Mouse (Mus musculus) heart, postnatal 14 days (tissue): ENCODE results near the gene Eif1ad. TPM values are rescaled to one million over a fixed set of nuclear protein-coding genes. Genes with fewer than 3 reads are reported as not detected.
"Not testable (repeated sequence)": the region's sequence is repeated elsewhere in the genome, so short reads cannot be mapped to it uniquely, and the experiment has no call there.

Experiments used
- DNase-seq, 2 experiments: peaks; one replicate each; pipeline ENCODE4 v3.0.0; 2021 to 2022
- intact Hi-C: fragments of 180-260 bp; cut with DNase I; formaldehyde crosslinking; loops from one replicate; pipeline ENCODE4 v1.15.1; 2025
- long read RNA-seq, 2 experiments: library from polyadenylated mRNA; stranded (forward); transcript quantifications; one replicate each; pipeline ENCODE4 v2.0.0; 2021
- total RNA-seq, 2 experiments: library from RNA; stranded (reverse); gene quantifications; 2 replicates each; pipeline ENCODE4 v1.2.3; 2021

Gene Eif1ad
- 10 to 100 TPM; 21.5 to 22.6 TPM for total RNA-seq
- long read RNA-seq, experiment 1, transcript Eif1ad-201 (6 exons, 2,556 nt) = major isoform, 49 of 56 reads
- long read RNA-seq, experiment 1, partial matches to known transcripts = 3 of 56 reads
- long read RNA-seq, experiment 1, other reads (novel, unspliced or antisense) = 4 of 56 reads
- long read RNA-seq, experiment 2, transcript Eif1ad-201 (6 exons, 2,556 nt) = major isoform, 28 of 30 reads
- long read RNA-seq, experiment 2, partial matches to known transcripts = 1 of 30 reads
- long read RNA-seq, experiment 2, other reads (novel, unspliced or antisense) = 1 of 30 reads

- intact Hi-C loops = loop anchor here (1.0 to 2.0 kb wide), 2 partner anchors 22 to 62 kb away; partner anchors contain the start of gene Sart1
- DNase-seq = peak; percentile 91 to 94
Observed at GRCm38 (mm10) chr19:5366175-5367052, at the start of gene Eif1ad. Gene Eif1ad, plus strand, starts transcription at chr19:5366741.

GRCm38 (mm10) chr19:5323801-5324200 is 42.7 kb upstream of the Eif1ad start:
- DNase-seq = no peak
- intact Hi-C loops = no loop called here

GRCm38 (mm10) chr19:5327970-5328369 is 38.6 kb upstream of the Eif1ad start:
- intact Hi-C loops = no loop called here

GRCm38 (mm10) chr19:5334741-5335140 is 31.8 kb upstream of the Eif1ad start:
- no peak for DNase-seq
- intact Hi-C loops = no loop called here

More at GRCm38 (mm10) chr19:5327970-5328369, 38.6 kb upstream of the Eif1ad start:
- DNase-seq = no peak

GRCm38 (mm10) chr19:5335441-5335840 is 31.1 kb upstream of the Eif1ad start, which contains the start of gene Catsper1:
Gene Catsper1, plus strand, starts transcription at chr19:5335741.
- intact Hi-C loops = no loop called here

GRCm38 (mm10) chr19:5337975-5338374 is 28.6 kb upstream of the Eif1ad start:
- DNase-seq = peak; percentile 76 to 88
- intact Hi-C loops = no loop called here

More at GRCm38 (mm10) chr19:5335441-5335840, 31.1 kb upstream of the Eif1ad start, which contains the start of gene Catsper1:
- no peak for DNase-seq

- intact Hi-C loops = no loop called here
- DNase-seq = peak in 1 of 2 experiments; percentile 34
Observed at GRCm38 (mm10) chr19:5341360-5341759, 25.2 kb upstream of the Eif1ad start.

- DNase-seq = peak; percentile 49 to 61
- intact Hi-C loops = loop anchor here (5.0 kb wide), 2 partner anchors 43 to 148 kb away; no protein-coding TSS in a partner anchor
Observed at GRCm38 (mm10) chr19:5345297-5346131, 21.0 kb upstream of the Eif1ad start.

GRCm38 (mm10) chr19:5348064-5348463 is 18.5 kb upstream of the Eif1ad start:
- intact Hi-C loops = loop anchor here (5.0 kb wide), 2 partner anchors 46 to 151 kb away; no protein-coding TSS in a partner anchor
- no peak for DNase-seq

GRCm38 (mm10) chr19:5348526-5349501 is 17.7 kb upstream of the Eif1ad start:
- intact Hi-C loops = loop anchor here (5.0 kb wide), 2 partner anchors 47 to 152 kb away; no protein-coding TSS in a partner anchor
- DNase-seq = peak; percentile 17 to 26

- not testable (repeated sequence) for DNase-seq
- intact Hi-C loops = loop anchor here (5.0 kb wide), 2 partner anchors 47 to 152 kb away; no protein-coding TSS in a partner anchor
Observed at GRCm38 (mm10) chr19:5349502-5349873, 17.1 kb upstream of the Eif1ad start, which contains the start of gene Cst6. Gene Cst6, minus strand, starts transcription at chr19:5349574.

- intact Hi-C loops = no loop called here
- DNase-seq = no peak
Observed at GRCm38 (mm10) chr19:5353609-5354008, 12.9 kb upstream of the Eif1ad start.

- intact Hi-C loops = no loop called here
- no peak for DNase-seq
Observed at GRCm38 (mm10) chr19:5356080-5356479, 10.5 kb upstream of the Eif1ad start.

GRCm38 (mm10) chr19:5362186-5362585 is 4.4 kb upstream of the Eif1ad start:
- DNase-seq = no peak
- intact Hi-C loops = no loop called here

GRCm38 (mm10) chr19:5364124-5364523 is 2.4 kb upstream of the Eif1ad start:
- intact Hi-C loops = no loop called here

GRCm38 (mm10) chr19:5365751-5366150 is 790 bp upstream of the Eif1ad start:
- DNase-seq = no peak
- intact Hi-C loops = loop anchor here (1.0 to 2.0 kb wide), 2 partner anchors 23 to 63 kb away; partner anchors contain the start of gene Sart1

More at GRCm38 (mm10) chr19:5364124-5364523, 2.4 kb upstream of the Eif1ad start:
- DNase-seq = no peak

GRCm38 (mm10) chr19:5367053-5367359 is 465 bp downstream of the Eif1ad start, which contains the start of gene Banf1:
Gene Banf1, minus strand, starts transcription at chr19:5367168.
- no peak for DNase-seq
- intact Hi-C loops = loop anchor here (2.0 kb wide), 1 partner anchor 62 kb away; no protein-coding TSS in a partner anchor

GRCm38 (mm10) chr19:5367455-5367854 is 914 bp downstream of the Eif1ad start:
- intact Hi-C loops = loop anchor here (2.0 kb wide), 1 partner anchor 61 kb away; no protein-coding TSS in a partner anchor
- no peak for DNase-seq
